8 mouse cellular contexts compared by ENCODE assay signal in the genomic region with DNA sequence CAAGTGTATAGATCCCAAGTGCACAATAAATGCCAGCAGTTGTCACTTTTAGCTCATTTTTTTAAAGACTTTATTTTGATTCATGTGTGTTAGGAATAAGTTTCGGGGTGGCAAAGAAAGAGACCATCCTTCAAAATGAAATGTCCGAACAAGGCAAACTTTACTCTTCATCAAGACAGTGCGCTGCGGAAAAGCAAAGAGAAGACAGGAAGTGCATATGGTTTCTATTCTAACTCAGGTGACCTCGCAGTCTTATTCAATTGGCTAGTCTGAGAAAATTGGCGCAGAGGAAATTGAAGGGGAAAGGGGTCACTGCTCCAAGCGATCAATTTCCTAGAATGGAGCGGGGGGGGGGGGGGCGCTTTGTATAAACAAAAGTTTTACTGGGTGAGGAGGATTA. TPM values are rescaled to one million over a fixed set of nuclear protein-coding genes. Genes with fewer than 3 reads are reported as not detected.
DNase-seq lines count a peak whose midpoint lies in the region; ATAC-seq and TF ChIP-seq lines count a peak whose summit lies in the region.

No protein-coding gene starts in this region.

- TF ChIP-seq CTCF in bone marrow, adult 2 months (IDR thresholded peaks at IDR 0.05; ENCODE audit: control insufficient read depth, insufficient read depth, low read length) = no peak

- 0 out of 2 replicates have a peak, but pooled peaks cover 3% of the 10 kb centered on the region for H3K9me3 ChIP-seq in kidney, embryonic 16.5 days (ENCODE audit: low read length)
- no peaks in the 10 kb centered on the region for H3K9me3 ChIP-seq in hindbrain, embryonic 16.5 days (ENCODE audit: control insufficient read depth, low read length)
- H3K9me3 ChIP-seq in midbrain, embryonic 13.5 days = no peaks in the 10 kb centered on the region

- peak overlapping the region; percentile 92 for H3K4me2 ChIP-seq in kidney, embryonic 16.5 days (replicated peaks; ENCODE audit: low read depth, low read length)
- H3K4me2 ChIP-seq in hindbrain, embryonic 16.5 days (ENCODE audit: low read length) = peak overlapping the region; percentile 93
- H3K4me2 ChIP-seq in midbrain, embryonic 13.5 days (replicated peaks) = peak overlapping the region; percentile 96

- no peak for ATAC-seq in kidney, embryonic 16.5 days (ENCODE audit: low FRiP score, low TSS enrichment)
- ATAC-seq in hindbrain, embryonic 16.5 days = no peak
- no peak for ATAC-seq in midbrain, embryonic 13.5 days
- no peak for ATAC-seq in erythroid progenitor cell, adult 5-6 weeks (replicated peaks; ENCODE audit: low FRiP score, poor library complexity, severe bottlenecking)

- WGBS in kidney, embryonic 16.5 days = 6% methylated on average over 9 of the region's 9 CpGs
- WGBS in bone marrow, adult 2 months = 4% methylated on average over 9 of the region's 9 CpGs
- 48% methylated on average over 9 of the region's 9 CpGs for WGBS in hindbrain, embryonic 16.5 days
- WGBS in midbrain, embryonic 13.5 days = 52% methylated on average over 9 of the region's 9 CpGs

- TF ChIP-seq POLR2A in bone marrow, adult 2 months (IDR thresholded peaks at IDR 0.05; ENCODE audit: borderline replicate concordance, control insufficient read depth, low read depth, low read length) = no peak

- DNase-seq in kidney, adult 8-10 months = no peak
- no peak for DNase-seq in right cerebral cortex, adult 2 months (ENCODE audit: low spot score in 2 of 2)
- no peak for DNase-seq in adipocyte (ENCODE audit: low spot score)

- H3K4me1 ChIP-seq in kidney, embryonic 16.5 days (ENCODE audit: insufficient read depth, low read length) = peaks cover 42% of the 10 kb centered on the region
- H3K4me1 ChIP-seq in bone marrow, adult 2 months (ENCODE audit: control insufficient read depth, insufficient read depth, low read length) = peaks cover 13% of the 10 kb centered on the region
- H3K4me1 ChIP-seq in hindbrain, embryonic 16.5 days (ENCODE audit: control insufficient read depth, insufficient read depth, low read depth, low read length) = peaks cover 21% of the 10 kb centered on the region
- H3K4me1 ChIP-seq in midbrain, embryonic 13.5 days (replicated peaks) = peaks cover 27% of the 10 kb centered on the region

- H3K4me3 ChIP-seq in kidney, embryonic 16.5 days (ENCODE audit: low read length) = peak overlapping the region; percentile 75
- peak overlapping the region; percentile 89 for H3K4me3 ChIP-seq in bone marrow, adult 2 months (replicated peaks; ENCODE audit: control insufficient read depth, low read depth, low read length)
- peak overlapping the region; percentile 93 for H3K4me3 ChIP-seq in hindbrain, embryonic 16.5 days (ENCODE audit: low read length)
- H3K4me3 ChIP-seq in midbrain, embryonic 13.5 days (replicated peaks) = peak overlapping the region; percentile 93

- peak overlapping the region; percentile 95 for H3K9ac ChIP-seq in kidney, embryonic 16.5 days (replicated peaks; ENCODE audit: low read length)
- peak overlapping the region; percentile 99 for H3K9ac ChIP-seq in hindbrain, embryonic 16.5 days (ENCODE audit: low read depth, low read length)
- H3K9ac ChIP-seq in midbrain, embryonic 13.5 days (replicated peaks) = peak overlapping the region; percentile 95

- H3K36me3 ChIP-seq in kidney, embryonic 16.5 days (ENCODE audit: insufficient read depth, low read length) = no peaks in the 10 kb centered on the region
- no peaks in the 10 kb centered on the region for H3K36me3 ChIP-seq in hindbrain, embryonic 16.5 days (ENCODE audit: control insufficient read depth, insufficient read depth, low read length)
- H3K36me3 ChIP-seq in midbrain, embryonic 13.5 days = no peaks in the 10 kb centered on the region

- H3K27me3 ChIP-seq in kidney, embryonic 16.5 days (ENCODE audit: insufficient read depth, low read length) = no peaks in the 10 kb centered on the region
- H3K27me3 ChIP-seq in hindbrain, embryonic 16.5 days (replicated peaks; ENCODE audit: control insufficient read depth, insufficient read depth, low read length) = no peaks in the 10 kb centered on the region
- H3K27me3 ChIP-seq in midbrain, embryonic 13.5 days = no peaks in the 10 kb centered on the region

- peak overlapping the region; percentile 92 for H3K27ac ChIP-seq in kidney, embryonic 16.5 days (ENCODE audit: low read length)
- H3K27ac ChIP-seq in bone marrow, adult 2 months (ENCODE audit: control insufficient read depth, insufficient read depth, low read depth, low read length, poor library complexity) = peak overlapping the region; percentile 95
- peak overlapping the region; percentile 83 for H3K27ac ChIP-seq in hindbrain, embryonic 16.5 days (ENCODE audit: low read depth, low read length)
- peak overlapping the region; percentile 75 for H3K27ac ChIP-seq in midbrain, embryonic 13.5 days

RNA-seq across cellular contexts. Expression of a gene that starts 0.6 kb away (rescaled TPM):
- polyA plus RNA-seq in kidney, embryonic 16.5 days (2015; fragmentation: Nextera tagmentation; extraction: Ambion mirVana) = 31.3 and 33.6 TPM in 2 replicates
- polyA plus RNA-seq in bone marrow, adult 2 months (2011; ENCODE audit: insufficient read depth, insufficient read length, low replicate concordance, missing spikeins) = 44.4 and 94.3 TPM in 2 replicates
- polyA plus RNA-seq in hindbrain, embryonic 16.5 days (2015; fragmentation: Nextera tagmentation; extraction: Ambion mirVana) = 21.2 and 24.6 TPM in 2 replicates
- 22.7 and 23.3 TPM in 2 replicates for polyA plus RNA-seq in midbrain, embryonic 13.5 days (2015; fragmentation: Nextera tagmentation; extraction: Ambion mirVana)
- 12.6 and 25.9 TPM in 2 replicates for total RNA-seq in erythroid progenitor cell, adult 5-6 weeks (2015; ENCODE audit: low replicate concordance)
- total RNA-seq in erythroid progenitor cell, adult 5-6 weeks (2017; ENCODE audit: low replicate concordance) = 9.2 and 11.0 TPM in 2 replicates

RNA-seq across cellular contexts. Expression of a gene that starts 15.4 kb away (rescaled TPM):
- polyA plus RNA-seq in kidney, embryonic 16.5 days (2015; fragmentation: Nextera tagmentation; extraction: Ambion mirVana) = 197 and 211 TPM in 2 replicates
- 74.2 and 81.0 TPM in 2 replicates for polyA plus RNA-seq in bone marrow, adult 2 months (2011; ENCODE audit: insufficient read depth, insufficient read length, low replicate concordance, missing spikeins)
- polyA plus RNA-seq in hindbrain, embryonic 16.5 days (2015; fragmentation: Nextera tagmentation; extraction: Ambion mirVana) = 92.6 and 97.9 TPM in 2 replicates
- polyA plus RNA-seq in midbrain, embryonic 13.5 days (2015; fragmentation: Nextera tagmentation; extraction: Ambion mirVana) = 154 and 155 TPM in 2 replicates
- 86.5 and 90.1 TPM in 2 replicates for total RNA-seq in erythroid progenitor cell, adult 5-6 weeks (2015; ENCODE audit: low replicate concordance)
- total RNA-seq in erythroid progenitor cell, adult 5-6 weeks (2017; ENCODE audit: low replicate concordance) = 47.4 and 93.2 TPM in 2 replicates

RNA-seq across cellular contexts. Expression of a gene that starts 33.1 kb away (rescaled TPM):
- polyA plus RNA-seq in kidney, embryonic 16.5 days (2015; fragmentation: Nextera tagmentation; extraction: Ambion mirVana) = 3.1 and 4.0 TPM in 2 replicates
- 0.41 and 0.57 TPM in 2 replicates for polyA plus RNA-seq in bone marrow, adult 2 months (2011; ENCODE audit: insufficient read depth, insufficient read length, low replicate concordance, missing spikeins)
- polyA plus RNA-seq in hindbrain, embryonic 16.5 days (2015; fragmentation: Nextera tagmentation; extraction: Ambion mirVana) = 0.61 and 0.87 TPM in 2 replicates
- 0.75 and 0.81 TPM in 2 replicates for polyA plus RNA-seq in midbrain, embryonic 13.5 days (2015; fragmentation: Nextera tagmentation; extraction: Ambion mirVana)
- total RNA-seq in erythroid progenitor cell, adult 5-6 weeks (2015; ENCODE audit: low replicate concordance) = not detected in 2 replicates
- 0.13 TPM in 1 of 2 replicates, not detected in the other for total RNA-seq in erythroid progenitor cell, adult 5-6 weeks (2017; ENCODE audit: low replicate concordance)

RNA-seq across cellular contexts. Expression of a gene that starts 41.6 kb away (rescaled TPM):
- 40.7 and 42.5 TPM in 2 replicates for polyA plus RNA-seq in kidney, embryonic 16.5 days (2015; fragmentation: Nextera tagmentation; extraction: Ambion mirVana)
- 25.3 and 79.2 TPM in 2 replicates for polyA plus RNA-seq in bone marrow, adult 2 months (2011; ENCODE audit: insufficient read depth, insufficient read length, low replicate concordance, missing spikeins)
- polyA plus RNA-seq in hindbrain, embryonic 16.5 days (2015; fragmentation: Nextera tagmentation; extraction: Ambion mirVana) = 9.9 and 14.6 TPM in 2 replicates
- 8.6 and 8.7 TPM in 2 replicates for polyA plus RNA-seq in midbrain, embryonic 13.5 days (2015; fragmentation: Nextera tagmentation; extraction: Ambion mirVana)
- 34.8 and 54.8 TPM in 2 replicates for total RNA-seq in erythroid progenitor cell, adult 5-6 weeks (2015; ENCODE audit: low replicate concordance)
- 28.8 and 29.0 TPM in 2 replicates for total RNA-seq in erythroid progenitor cell, adult 5-6 weeks (2017; ENCODE audit: low replicate concordance)

RNA-seq across cellular contexts. Expression of a gene that starts 47.1 kb away (rescaled TPM):
- polyA plus RNA-seq in kidney, embryonic 16.5 days (2015; fragmentation: Nextera tagmentation; extraction: Ambion mirVana) = 227 and 237 TPM in 2 replicates
- polyA plus RNA-seq in bone marrow, adult 2 months (2011; ENCODE audit: insufficient read depth, insufficient read length, low replicate concordance, missing spikeins) = 14.8 and 17.3 TPM in 2 replicates
- 135 TPM in 2 replicates for polyA plus RNA-seq in hindbrain, embryonic 16.5 days (2015; fragmentation: Nextera tagmentation; extraction: Ambion mirVana)
- 164 and 172 TPM in 2 replicates for polyA plus RNA-seq in midbrain, embryonic 13.5 days (2015; fragmentation: Nextera tagmentation; extraction: Ambion mirVana)
- total RNA-seq in erythroid progenitor cell, adult 5-6 weeks (2015; ENCODE audit: low replicate concordance) = 2.9 and 5.9 TPM in 2 replicates
- 9.3 and 12.5 TPM in 2 replicates for total RNA-seq in erythroid progenitor cell, adult 5-6 weeks (2017; ENCODE audit: low replicate concordance)
